Mouse (Mus musculus): Measurements from ENCODE around the gene Plekha7. TPM values are rescaled to one million over a fixed set of nuclear protein-coding genes. Genes with fewer than 3 reads are reported as not detected.

Plekha7 gene
- polyA plus RNA-seq, 1 experiment from 2014 or later, result 17.9 TPM

Other genes with a start within 250 kb of the Plekha7 start
- gene Gm4353, start 223.7 kb downstream of the Plekha7 start, polyA plus RNA-seq (2014; fragmentation: Nextera tagmentation; extraction: Ambion mirVana), result 0.56 and 0.91 TPM in 2 replicates
- gene Rps13, start 25.8 kb upstream of the Plekha7 start, polyA plus RNA-seq (2014; fragmentation: Nextera tagmentation; extraction: Ambion mirVana), result 691 and 697 TPM in 2 replicates
- 28.5 and 33.4 TPM in 2 replicates for gene Pik3c2a, start 135.1 kb upstream of the Plekha7 start, polyA plus RNA-seq (2014; fragmentation: Nextera tagmentation; extraction: Ambion mirVana)
- gene Nucb2, start 196.0 kb upstream of the Plekha7 start, polyA plus RNA-seq (2014; fragmentation: Nextera tagmentation; extraction: Ambion mirVana), result 15.2 and 15.8 TPM in 2 replicates

Measured in forebrain, embryonic 11.5 days (tissue).